Mouse (Mus musculus) liver, embryonic 14.5 days (tissue): ENCODE results near the gene Cetn4. TPM values are rescaled to one million over a fixed set of nuclear protein-coding genes. Genes with fewer than 3 reads are reported as not detected.

Source experiments
- ATAC-seq: fragments of 200-750 bp; cut with Nextera tagmentation; 2 replicates; pipeline ENCODE4 v1.8.0; 2017; ENCODE audit warnings: moderate number of reproducible peaks, mild to moderate bottlenecking, moderate library complexity; ENCODE audit not compliant: insufficient read depth
- DNase-seq, 3 experiments: peaks; one replicate each; pipeline ENCODE4 v3.0.0-alpha.2; 2012 to 2013; ENCODE audit warnings: low read depth in 3 of 3, low spot score in 3 of 3
- H3K27ac ChIP-seq: fragments of 300-500 bp; sonication (generic); 2 replicates; pipeline ENCODE4 v1.5.1; 2014; ENCODE audit warnings: moderate library complexity, mild to moderate bottlenecking, control low read depth, inconsistent platforms
- H3K27me3 ChIP-seq: fragments of 300-500 bp; sonication (generic); 2 replicates; pipeline ENCODE4 v1.6.1; 2014; ENCODE audit warnings: mild to moderate bottlenecking, low read length, moderate library complexity; ENCODE audit not compliant: control insufficient read depth, insufficient read depth
- H3K36me3 ChIP-seq: fragments of 300-500 bp; sonication (generic); replicated peaks from 2 replicates; pipeline ENCODE4 v1.6.1; 2014; ENCODE audit warnings: low read depth; ENCODE audit not compliant: control insufficient read depth, insufficient read depth
- H3K4me1 ChIP-seq, 2 experiments: fragments of 200-500 bp in 1 of 2; fragments of 300-500 bp in 1 of 2; sonication (generic) in 1 of 2; replicated peaks; 2 replicates each; pipeline ENCODE4 v1.6.1; 2012 to 2014; ENCODE audit warnings: antibody characterized with exemption in 1 of 2, inconsistent platforms in 1 of 2, low read length in 1 of 2; ENCODE audit not compliant: control insufficient read depth in 2 of 2, insufficient read depth in 2 of 2
- H3K4me2 ChIP-seq: fragments of 300-500 bp; sonication (generic); 2 replicates; pipeline ENCODE4 v1.6.1; 2014; ENCODE audit warnings: low read depth, mild to moderate bottlenecking, control low read depth, moderate library complexity
- H3K4me3 ChIP-seq, 2 experiments: fragments of 200-500 bp in 1 of 2; fragments of 300-500 bp in 1 of 2; sonication (generic) in 1 of 2; 2 replicates each; pipeline ENCODE4 v1.5.1; 2012 to 2014; ENCODE audit warnings: low read depth in 2 of 2, low read length in 2 of 2, mild to moderate bottlenecking in 2 of 2, control low read depth in 1 of 2, inconsistent platforms in 1 of 2, moderate library complexity in 1 of 2; ENCODE audit not compliant: insufficient read depth in 1 of 2
- H3K9ac ChIP-seq: fragments of 300-500 bp; sonication (generic); replicated peaks from 2 replicates; pipeline ENCODE4 v1.6.1; 2014; ENCODE audit warnings: mild to moderate bottlenecking, control low read depth, moderate library complexity
- H3K9me3 ChIP-seq: fragments of 300-500 bp; sonication (generic); 2 replicates; pipeline ENCODE4 v1.6.1; 2016; ENCODE audit warnings: low read length, mixed read lengths; ENCODE audit not compliant: control insufficient read depth
- CTCF ChIP-seq: IDR thresholded peaks from 2 replicates; pipeline ENCODE4 v1.5.1; 2016; ENCODE audit warnings: antibody characterized with exemption, low read depth, control low read depth
- EP300 ChIP-seq: IDR thresholded peaks from 2 replicates; pipeline ENCODE4 v1.6.1; 2016; ENCODE audit warnings: antibody characterized with exemption, low read depth
- WGBS: fragments of 180-500 bp; shearing (Covaris S2); extraction: QIAGEN DNeasy Blood & Tissue Kit; methylation state at CpG from one replicate; pipeline ENCODE4 v1.1.7; 2014; ENCODE audit not compliant: insufficient replicate concordance; 5-methylcytosine and 5-hydroxymethylcytosine counted together
- polyA plus RNA-seq, 2 experiments: library from polyadenylated mRNA; depleted of rRNA in 1 of 2; stranded (reverse) in 1 of 2; unstranded in 1 of 2; fragments of >200 nt; fragmentation: Nextera tagmentation in 1 of 2; extraction: Ambion mirVana in 1 of 2; gene quantifications; 2 replicates each; pipeline versions ENCODE4 v1.2.1 to v1.2.3; 2012 to 2014

Cetn4 gene
- polyA plus RNA-seq, 2 experiments, result 1.6 to 1.9 TPM

GRCm38 (mm10) chr3:37303392-37304139 is 8.9 kb downstream of the Cetn4 start:
- H3K36me3 ChIP-seq, result no peaks in the 10 kb centered on the region
- peak overlapping the region; percentile 3; the same call in 1 of the 2 replicates for H3K4me2 ChIP-seq
- TF ChIP-seq CTCF (no peak), EP300 (peak; percentile 82)
- ATAC-seq (peak; percentile 91), DNase-seq (peak; percentile 47 to 63 (median 51))
- peak overlapping the region; percentile 57 for H3K27ac ChIP-seq
- H3K4me1 ChIP-seq, result peaks cover 6 to 14% of the 10 kb centered on the region in 2 experiments
- H3K9me3 ChIP-seq, result no peaks in the 10 kb centered on the region
- peak overlapping the region; percentile 16 for H3K9ac ChIP-seq
- no peaks in the 10 kb centered on the region for H3K27me3 ChIP-seq
- no peak overlapping the region for H3K4me3 ChIP-seq
- WGBS, result 6% methylated on average over 8 of the region's 8 CpGs

DNA sequence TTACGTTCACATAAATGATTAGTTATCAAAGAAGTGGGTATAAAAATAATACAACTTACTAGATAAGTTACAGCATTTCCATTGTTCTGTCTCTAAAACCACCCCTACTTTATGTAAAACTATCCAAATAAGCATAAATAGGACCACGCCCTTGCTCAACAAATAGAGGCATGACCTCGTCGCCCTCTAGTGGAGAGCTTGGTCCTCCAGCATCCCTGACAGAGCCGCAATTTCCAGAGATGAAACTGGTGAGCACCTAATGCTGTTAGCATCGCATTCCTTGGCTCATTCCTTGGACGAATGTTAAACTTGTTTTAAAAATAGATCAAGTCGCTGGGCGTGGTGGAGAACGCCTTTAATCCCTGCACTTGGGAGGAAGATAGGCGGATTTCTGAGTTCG is 9.8 kb downstream of the Cetn4 start:
- H3K4me1 ChIP-seq, result peaks cover 6 to 14% of the 10 kb centered on the region in 2 experiments
- DNase-seq (peak; percentile 50 to 70 (median 61)), ATAC-seq (peak; percentile 42; the same call in 1 of the 2 replicates)
- H3K9ac ChIP-seq, result no peak overlapping the region
- TF ChIP-seq EP300 (no peak; the same call in 1 of the 2 replicates), CTCF (peak; percentile 95)
- no peaks in the 10 kb centered on the region for H3K36me3 ChIP-seq
- WGBS, result 26% methylated on average over 12 of the region's 12 CpGs
- H3K4me3 ChIP-seq, result no peak overlapping the region
- H3K4me2 ChIP-seq, result no peak overlapping the region
- no peaks in the 10 kb centered on the region for H3K9me3 ChIP-seq
- H3K27me3 ChIP-seq, result no peaks in the 10 kb centered on the region
- H3K27ac ChIP-seq, result no peak overlapping the region

DNA sequence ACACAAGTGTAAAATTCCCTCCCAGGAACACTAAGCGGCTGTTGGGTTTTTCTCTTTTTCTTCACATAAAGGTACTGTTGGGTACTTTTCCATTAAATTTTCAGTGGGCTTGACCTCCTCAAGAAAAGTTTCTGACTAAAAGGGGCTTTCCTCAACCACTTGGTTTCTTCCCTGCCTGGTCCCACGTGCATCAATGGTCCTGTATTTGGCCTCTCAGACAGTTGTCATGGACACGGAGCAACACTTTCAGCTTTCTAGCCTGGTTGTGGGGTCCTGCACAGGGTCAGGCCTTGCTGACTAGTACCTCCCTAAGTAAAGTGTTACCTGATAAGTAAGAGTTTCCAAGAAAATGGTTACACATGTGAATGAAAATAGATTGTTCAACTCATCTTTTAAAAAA is 13.0 kb downstream of the Cetn4 start:
- H3K27ac ChIP-seq, result no peak overlapping the region
- peaks cover 6 to 11% of the 10 kb centered on the region in 2 experiments for H3K4me1 ChIP-seq
- 56% methylated on average over 3 of the region's 3 CpGs for WGBS
- H3K9me3 ChIP-seq, result no peaks in the 10 kb centered on the region
- H3K36me3 ChIP-seq, result no peaks in the 10 kb centered on the region
- H3K9ac ChIP-seq, result no peak overlapping the region
- no peak overlapping the region for H3K4me3 ChIP-seq
- H3K4me2 ChIP-seq, result no peak overlapping the region
- DNase-seq (no peak), ATAC-seq (no peak)
- H3K27me3 ChIP-seq, result no peaks in the 10 kb centered on the region
- TF ChIP-seq CTCF (no peak), EP300 (no peak)

GRCm38 (mm10) chr3:37292654-37293053 is 19.9 kb downstream of the Cetn4 start:
- ATAC-seq, result no peak
- no peaks in the 10 kb centered on the region for H3K27me3 ChIP-seq
- no peak overlapping the region for H3K4me2 ChIP-seq
- H3K4me3 ChIP-seq, result no peak overlapping the region
- H3K4me1 ChIP-seq, result no peaks in the 10 kb centered on the region
- TF ChIP-seq CTCF (no peak), EP300 (no peak)
- H3K27ac ChIP-seq, result no peak overlapping the region
- DNase-seq, result no peak
- 42% methylated on average over 2 of the region's 2 CpGs for WGBS
- H3K9me3 ChIP-seq, result no peaks in the 10 kb centered on the region
- H3K9ac ChIP-seq, result no peak overlapping the region
- no peaks in the 10 kb centered on the region for H3K36me3 ChIP-seq

GRCm38 (mm10) chr3:37291929-37292328 is 20.6 kb downstream of the Cetn4 start:
- H3K27me3 ChIP-seq, result no peaks in the 10 kb centered on the region
- DNase-seq (no peak), ATAC-seq (no peak)
- H3K4me3 ChIP-seq, result no peak overlapping the region
- no peak overlapping the region for H3K4me2 ChIP-seq
- WGBS, result 67% methylated on average over 2 of the region's 2 CpGs
- H3K4me1 ChIP-seq, result no peaks in the 10 kb centered on the region
- TF ChIP-seq CTCF (no peak), EP300 (no peak)
- no peaks in the 10 kb centered on the region for H3K36me3 ChIP-seq
- no peak overlapping the region for H3K9ac ChIP-seq
- H3K9me3 ChIP-seq, result no peaks in the 10 kb centered on the region
- no peak overlapping the region for H3K27ac ChIP-seq
